Mouse (Mus musculus) T-helper 1 cell (primary cell): ENCODE results near the gene Pcnx.

Source experiments
- in situ Hi-C: fragments of 300-600 bp; cut with MboI, MseI; formaldehyde crosslinking; loops from one replicate; pipeline ENCODE4 v1.15.1; 2025; ENCODE audit warnings: high pct_unique_total_duplicates

Pcnx gene

DNA sequence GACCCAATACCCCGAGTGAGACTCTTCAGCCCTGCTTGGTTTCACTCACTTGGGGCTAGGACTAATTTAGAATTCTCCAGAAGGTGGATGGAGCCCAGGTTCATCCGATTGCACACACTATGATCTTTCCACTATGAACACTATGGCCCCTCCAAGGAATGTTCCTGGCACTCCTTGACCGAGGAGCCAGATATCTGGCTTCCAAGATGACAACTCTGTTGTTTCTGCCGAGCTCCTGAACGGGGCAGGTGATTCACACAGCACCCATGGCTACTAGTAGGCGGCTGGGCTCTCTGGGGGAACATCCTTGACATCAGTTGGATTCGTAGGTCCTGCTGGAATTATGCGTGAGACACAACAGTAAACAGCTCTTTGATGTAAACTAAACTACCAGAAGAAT is 4.8 kb upstream of the Pcnx start:
- in situ Hi-C loops = no loop called here

DNA sequence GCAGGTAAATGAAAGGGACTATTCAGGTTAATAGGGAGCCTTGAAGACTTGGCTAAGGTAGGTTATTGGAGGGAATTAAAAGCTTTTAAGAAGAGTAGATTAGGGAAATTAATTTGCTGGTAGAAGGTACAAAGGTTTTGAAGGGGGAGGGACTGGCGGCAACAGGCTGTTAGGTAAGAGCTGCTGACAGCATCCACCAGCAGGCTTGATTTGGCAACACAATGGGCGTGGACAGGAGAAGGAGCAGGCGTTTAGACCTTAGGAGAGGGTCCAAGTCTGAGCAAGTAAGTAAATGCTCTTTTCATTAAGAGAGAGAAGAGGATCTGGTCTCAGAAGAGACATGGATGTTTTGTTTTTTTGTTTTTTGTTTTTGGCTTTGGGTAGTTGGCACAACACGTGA is 3.1 kb upstream of the Pcnx start:
- in situ Hi-C loops = no loop called here

DNA sequence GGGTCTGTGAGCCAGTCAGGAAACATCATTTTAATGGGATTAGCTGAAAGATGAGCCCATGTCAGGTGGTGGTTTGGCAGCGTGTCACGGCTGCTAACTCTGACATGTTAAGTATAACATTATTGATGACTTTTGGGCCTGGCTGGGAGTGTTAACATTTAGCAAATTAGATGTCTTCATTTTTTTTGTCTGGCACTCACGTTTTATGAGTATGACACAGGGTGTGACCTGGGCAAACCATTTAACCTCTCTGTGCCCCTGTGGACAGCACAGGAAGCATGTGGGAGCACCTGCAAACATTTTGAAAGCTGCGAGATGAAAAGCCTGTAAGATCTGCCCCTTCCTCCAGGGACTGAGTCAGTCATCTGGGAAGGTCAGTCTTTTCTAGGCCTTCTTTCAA is 2.6 kb upstream of the Pcnx start:
- in situ Hi-C loops = no loop called here

DNA sequence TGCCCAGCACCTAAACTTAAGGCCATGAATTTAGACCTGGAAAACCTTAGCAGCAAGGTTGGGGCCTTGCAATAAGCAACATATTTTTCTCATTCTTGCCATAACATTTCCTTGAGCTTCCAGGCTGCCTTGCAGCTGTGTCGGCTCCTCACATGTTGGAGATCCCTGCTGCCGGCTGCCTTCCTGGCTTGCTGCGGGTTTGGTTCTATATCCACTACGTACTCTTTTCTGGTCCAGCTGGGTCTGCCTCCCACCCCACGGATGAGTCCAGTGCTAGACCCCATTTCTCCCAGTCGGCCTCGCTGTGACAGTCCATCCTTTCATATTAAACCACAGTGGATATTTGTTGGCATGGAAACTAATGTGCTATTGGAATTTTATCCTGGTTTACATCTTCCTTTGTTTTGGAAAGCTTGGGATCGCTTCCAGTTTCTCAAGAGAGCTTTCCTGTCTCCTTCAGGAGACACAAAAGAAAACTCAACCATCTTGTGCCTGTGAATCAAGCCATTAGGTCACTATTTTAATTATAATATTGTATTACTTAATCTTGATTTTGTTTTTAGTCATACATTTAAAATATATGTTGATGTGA is 1.7 kb upstream of the Pcnx start:
- in situ Hi-C loops = no loop called here

DNA sequence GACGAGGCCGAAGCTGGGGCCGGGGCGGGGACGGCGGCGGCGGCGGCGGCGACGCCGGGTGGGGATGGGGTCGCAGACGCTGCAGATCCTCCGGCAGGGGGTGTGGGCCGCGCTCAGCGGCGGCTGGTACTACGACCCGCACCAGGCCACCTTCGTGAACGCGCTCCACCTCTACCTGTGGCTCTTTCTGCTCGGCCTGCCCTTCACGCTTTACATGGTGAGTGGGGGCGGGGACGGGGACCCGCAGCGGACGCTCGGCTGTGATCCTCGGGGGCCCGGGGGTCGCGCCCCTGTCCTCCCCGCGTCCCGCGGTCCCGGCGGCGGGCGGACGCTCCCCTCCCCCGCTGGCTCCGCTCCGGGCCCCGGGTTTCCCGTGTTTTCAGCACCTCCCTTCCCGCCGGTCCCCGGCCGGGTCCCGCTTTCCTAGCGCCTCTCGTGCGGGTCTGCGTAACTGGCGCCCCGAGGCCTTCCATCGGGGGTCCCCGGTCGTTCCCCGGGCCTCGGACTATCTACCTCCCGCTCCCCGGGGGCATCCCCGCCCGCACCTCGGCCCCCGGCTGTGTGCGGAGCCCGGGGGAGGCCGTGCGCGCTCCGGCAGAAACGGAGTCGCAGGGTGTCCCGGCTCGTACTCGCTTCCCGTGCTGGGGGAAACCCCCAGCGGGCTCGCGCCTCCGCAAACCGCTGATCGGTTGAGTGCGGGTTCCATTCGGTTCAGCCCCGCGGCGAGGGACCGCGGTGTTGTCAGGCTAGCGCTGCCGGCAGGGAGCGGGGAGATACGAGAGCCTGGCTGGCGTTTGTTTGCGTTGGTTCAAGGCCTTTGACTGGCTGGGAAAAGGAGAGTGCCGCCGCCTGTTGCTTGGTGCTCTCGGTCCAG is 722 bp downstream of the Pcnx start:
- in situ Hi-C loops = no loop called here

DNA sequence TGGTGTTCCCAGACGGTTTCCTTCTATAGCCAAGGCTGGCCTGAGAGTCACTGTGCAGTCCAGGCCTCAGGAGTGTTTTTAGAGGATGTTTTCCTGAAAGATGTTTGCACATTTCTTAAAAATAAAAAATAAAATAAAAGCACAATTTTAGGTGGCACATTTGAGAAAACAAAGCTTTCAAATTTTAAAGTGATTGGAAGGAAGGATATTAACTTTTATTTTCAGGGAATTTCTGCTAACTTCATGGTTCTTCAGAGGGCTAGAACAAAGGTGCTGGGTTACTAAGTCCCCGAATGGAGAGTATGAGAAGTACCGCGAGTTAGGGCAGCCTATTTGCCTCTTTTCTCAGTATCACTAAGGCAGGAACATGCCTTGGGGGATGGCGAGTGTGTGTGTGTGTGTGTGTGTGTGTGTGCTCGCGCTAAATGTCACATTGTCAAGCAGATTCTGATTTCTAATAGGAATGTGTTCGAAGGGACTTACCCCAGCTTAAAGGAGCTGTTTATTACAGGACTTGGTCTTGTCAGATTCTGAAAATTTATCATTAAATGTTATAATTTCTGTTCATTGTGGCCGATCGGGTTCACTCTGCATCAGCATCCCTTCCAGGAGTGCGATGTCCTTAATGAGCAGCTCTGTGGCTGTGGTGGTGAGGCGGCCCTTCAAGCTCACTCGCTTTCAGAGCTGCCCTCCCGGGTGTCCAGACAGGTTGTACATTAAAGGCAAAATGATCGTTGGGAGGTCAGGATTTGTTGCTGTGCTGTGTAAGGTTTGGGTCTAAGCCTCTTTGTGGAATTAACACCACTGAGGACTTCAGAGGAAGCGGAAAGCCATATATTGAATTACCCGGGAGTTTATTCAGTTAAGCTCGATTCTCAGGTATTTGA is 1.6 kb downstream of the Pcnx start:
- in situ Hi-C loops = no loop called here

DNA sequence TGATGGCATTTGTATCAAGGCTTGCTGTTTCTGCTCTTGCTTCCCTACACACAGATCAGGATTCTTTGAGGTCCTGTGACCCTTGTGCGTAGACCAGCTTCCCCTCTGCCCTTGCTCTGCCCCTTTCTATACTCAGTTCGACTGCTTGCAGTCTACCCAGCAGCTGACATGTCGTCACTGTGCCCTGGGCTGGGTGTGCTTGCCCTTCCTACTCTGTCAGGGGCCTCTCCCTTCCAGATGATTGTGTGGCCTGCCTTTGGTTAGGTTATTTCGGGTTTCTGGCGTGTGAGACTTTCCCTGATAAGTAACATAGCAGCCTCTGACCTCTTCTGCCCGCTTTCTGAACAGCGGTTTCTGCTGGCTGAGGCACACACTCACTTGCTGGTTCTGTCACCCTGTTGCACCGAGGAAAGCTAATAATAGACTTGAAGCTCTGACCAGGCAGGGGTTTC is 2.6 kb downstream of the Pcnx start:
- in situ Hi-C loops = no loop called here

DNA sequence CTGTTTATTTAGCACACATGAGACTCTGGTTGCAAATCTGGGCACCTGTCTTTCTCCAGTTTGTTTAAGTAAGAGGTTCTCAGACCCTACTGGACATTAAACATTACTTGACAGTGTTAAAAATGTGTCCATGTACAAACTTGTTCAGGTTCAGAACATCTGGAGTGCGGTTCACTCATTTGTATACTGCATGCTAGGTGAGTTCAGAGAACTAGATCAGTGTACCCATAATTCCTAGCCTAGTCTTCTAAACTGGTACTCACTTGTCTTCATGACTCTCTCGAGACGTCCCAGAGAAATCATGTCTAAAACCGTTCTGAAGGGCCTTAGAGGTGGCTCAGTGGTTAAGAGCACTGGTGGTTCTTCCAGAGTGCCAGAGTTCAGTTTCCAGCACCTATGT is 4.1 kb downstream of the Pcnx start:
- in situ Hi-C loops = no loop called here

DNA sequence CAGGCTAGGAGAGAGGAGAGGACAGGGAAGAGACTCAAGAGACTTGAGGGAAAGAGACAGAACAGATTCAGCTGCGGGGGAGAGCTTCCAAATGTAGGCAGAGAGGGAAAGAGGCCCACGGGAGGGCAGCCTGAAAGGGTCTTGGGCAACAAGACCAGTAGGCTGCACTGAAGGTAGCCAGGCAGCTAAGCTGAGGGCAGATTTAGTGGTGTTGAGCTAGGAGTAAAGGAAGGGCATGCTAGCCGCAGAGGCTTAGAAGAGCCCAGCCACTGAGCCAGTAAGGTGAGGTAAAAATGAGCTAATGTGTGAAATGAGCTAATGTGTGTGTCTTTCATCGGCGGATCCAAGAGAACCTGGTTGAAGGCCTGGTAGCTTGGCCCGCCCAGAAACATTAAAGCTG is 5.4 kb downstream of the Pcnx start:
- in situ Hi-C loops = no loop called here

DNA sequence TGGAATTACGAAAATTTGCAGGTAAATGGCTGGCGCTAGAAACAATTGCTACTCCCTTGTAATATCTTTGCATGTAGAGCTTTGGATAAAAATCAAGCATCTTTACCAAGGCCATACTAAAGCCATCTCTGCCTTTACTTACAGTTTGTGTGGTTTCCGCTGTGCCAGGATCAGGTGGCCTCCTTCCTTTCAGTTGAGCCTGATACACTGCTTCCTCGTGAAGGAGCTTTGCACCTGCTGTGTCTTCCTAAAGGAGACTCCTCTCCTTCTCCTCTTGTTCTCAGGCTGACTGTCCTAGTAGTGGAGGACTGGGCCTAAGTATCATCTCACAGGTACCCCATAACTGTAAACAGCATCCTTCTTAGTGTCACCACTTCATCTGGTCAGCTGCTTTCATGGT is 7.5 kb downstream of the Pcnx start:
- in situ Hi-C loops = no loop called here

DNA sequence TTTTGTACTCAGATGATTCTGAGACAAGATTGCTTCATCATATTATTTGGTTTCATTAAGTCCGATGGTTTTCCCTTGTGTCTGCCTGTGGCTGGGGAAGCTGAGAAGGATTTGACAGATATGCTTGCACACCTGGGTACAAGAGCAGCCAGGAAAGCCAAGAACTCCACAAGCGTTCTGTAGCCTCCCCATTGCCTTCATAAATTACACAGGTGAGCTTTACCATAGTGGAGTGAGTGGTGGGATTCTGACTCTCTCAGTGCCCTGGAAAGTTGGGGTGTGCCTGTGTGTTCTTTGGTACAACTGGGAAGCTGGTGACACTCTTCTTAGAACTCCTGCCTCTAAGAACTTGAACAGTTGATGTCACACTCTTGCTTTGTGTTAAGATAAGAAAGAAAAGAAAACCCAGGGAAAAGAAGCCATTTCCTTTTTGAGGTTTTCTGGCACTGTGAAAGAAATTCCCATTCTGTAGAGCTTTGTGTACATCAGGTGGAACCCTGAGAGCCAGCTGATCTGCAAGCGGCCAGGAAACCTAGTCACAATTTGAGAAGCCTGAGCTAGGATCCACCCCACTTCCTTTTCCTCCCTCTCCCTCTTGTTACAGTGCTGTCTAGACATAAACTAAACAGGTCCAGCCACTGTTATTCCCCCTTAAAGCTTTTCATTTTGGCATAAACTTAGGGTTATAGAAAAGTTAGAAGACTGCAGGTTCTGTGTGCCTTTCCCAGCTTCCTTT is 9.6 kb downstream of the Pcnx start:
- in situ Hi-C loops = no loop called here

DNA sequence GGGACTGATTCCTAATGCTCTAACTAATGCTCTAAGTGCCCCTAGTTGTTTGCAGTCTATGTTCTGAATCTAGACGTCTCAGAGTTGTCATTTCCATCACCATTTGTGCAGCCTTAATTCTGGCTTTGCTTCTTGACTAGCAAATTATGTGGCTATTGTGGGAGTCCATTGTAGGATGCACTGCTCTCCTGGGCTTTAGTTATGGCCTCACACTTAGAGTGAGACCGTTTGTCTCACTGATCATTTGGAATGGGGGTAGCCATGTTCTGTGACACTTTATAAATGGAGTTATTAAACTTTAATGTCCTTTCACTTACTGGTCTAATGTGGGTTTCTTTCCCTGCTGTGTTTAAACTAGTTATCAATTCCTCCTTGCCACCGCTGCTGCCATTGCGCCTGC is 13.5 kb downstream of the Pcnx start:
- in situ Hi-C loops = no loop called here

DNA sequence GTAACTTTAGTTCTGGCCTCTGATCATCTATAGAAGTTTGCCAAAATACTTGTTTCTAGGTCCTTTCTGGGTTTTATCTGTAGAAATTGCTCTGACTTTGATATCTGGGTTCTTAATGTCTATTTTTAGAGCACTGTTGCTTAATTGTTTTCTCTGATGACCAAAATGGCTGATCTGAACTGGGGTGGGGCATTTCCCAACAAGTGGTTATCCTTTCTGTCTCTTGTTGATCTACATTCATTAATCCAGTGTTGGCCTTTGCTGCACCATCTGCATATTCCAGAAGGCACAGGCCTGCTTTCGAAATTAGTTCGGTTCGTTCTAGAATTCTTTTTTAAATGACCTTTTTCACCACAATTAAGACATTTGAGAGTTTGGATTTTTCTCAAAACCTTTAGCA is 20.3 kb downstream of the Pcnx start:
- in situ Hi-C loops = no loop called here

DNA sequence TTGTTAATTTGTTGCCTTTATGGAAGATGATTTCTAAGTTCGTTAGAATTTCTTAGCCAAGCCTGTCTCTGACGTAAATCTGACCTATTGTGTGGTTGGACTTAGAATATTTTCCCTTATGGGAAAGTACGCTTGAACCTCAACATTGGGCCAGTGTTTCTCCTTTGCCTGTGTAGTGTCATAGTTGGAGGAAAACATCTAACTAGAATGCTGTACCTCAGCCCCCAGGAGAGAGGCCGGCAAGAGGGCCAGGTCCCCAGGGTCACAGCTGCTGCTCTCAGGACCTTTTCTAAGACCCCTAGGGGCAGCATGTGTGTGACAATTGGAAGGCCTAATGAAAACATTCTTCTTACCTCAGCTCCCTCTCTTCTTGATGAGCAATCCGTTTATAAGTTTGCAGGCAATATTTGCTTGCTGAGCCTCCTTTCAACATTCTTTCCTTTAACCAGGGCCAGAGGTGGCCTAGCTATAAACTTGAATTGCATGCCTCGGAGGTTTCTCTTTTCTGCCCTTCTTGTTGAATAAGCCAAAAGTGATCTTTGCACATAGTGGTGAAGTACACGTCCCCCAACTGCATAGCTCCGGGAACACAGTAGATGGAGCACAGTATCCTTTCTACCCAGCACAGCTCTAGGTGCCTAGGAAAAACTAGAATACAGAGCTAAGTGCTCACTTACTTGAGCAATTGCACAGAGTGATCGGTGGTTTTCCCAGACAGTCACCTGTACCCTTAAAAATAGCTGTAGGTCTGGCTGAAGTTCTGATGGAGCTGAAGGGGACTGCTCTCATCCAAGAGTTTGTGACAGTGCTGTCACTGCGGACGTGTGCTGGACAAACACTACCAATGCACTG is 23.7 kb downstream of the Pcnx start:
- in situ Hi-C loops = no loop called here

DNA sequence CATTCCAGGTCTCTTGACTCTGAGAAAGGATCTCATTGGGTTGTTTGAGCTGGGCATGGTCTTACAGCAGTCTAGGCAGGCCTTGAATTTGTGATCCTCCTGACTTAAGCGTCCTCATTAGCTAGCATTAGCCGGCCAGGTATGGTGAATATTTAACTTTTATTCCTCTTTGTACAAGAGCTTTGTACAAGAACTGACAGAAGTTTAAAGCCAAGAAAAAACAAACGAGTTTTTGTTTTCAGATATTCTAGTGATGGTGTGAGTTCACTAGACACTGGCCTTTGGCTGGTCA is 24.2 kb downstream of the Pcnx start:
- in situ Hi-C loops = no loop called here

DNA sequence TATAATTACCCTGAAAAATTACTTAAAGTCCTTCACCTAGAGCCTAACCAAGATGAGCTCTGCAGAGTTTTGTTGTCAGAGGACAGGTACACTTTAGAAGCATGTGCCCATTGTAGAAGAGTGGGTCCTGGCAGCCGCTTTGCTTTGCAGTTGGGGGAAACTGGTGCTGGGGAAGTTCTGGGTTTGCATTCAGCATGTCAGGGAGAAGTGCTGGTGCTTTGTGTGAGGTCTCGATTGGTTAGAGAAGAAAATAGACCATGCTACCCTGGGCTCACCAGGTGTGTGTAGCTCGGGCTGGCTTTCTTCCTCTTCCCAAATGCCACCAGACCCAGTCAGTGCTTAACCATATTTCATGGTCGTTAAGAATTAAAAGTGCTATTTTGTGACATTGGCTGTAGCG is 25.2 kb downstream of the Pcnx start:
- in situ Hi-C loops = no loop called here

DNA sequence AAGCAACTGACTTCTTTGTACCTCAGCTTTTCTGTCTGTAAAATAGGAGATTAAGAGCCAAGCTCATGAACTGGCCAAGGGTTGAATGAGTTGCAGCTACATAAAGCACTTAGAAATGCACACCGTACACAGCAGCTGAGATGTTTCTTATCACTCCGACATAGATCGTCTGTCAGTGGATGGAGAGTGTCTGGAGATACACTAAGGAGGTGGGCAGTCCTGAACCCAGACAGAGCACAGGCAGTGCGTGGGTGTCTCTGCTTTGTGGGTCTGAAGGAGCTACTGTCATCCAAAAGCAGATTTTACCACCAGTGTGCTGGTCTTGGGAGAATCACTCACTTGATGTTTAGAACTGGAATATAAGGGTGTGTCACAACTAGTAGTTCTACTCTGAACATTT is 26.2 kb downstream of the Pcnx start:
- in situ Hi-C loops = no loop called here

DNA sequence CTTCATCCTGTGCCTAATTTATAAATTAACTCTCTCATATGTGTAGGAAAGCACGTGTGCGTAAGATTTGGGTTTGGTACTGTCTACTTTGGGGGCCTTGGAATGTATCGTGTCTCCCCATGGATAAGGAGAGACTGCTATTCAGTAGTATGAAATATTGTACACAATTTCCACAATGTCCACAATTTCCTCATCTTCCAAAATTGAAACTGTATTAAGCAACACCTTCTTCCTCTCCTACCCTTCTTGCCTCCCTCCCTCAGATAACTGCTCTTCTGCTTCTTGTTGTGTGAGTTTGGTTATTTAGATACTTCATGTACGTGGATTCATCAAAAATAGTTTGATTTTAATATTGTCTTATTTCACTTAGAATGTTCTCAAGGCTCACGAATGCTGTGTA is 29.1 kb downstream of the Pcnx start:
- in situ Hi-C loops = no loop called here

DNA sequence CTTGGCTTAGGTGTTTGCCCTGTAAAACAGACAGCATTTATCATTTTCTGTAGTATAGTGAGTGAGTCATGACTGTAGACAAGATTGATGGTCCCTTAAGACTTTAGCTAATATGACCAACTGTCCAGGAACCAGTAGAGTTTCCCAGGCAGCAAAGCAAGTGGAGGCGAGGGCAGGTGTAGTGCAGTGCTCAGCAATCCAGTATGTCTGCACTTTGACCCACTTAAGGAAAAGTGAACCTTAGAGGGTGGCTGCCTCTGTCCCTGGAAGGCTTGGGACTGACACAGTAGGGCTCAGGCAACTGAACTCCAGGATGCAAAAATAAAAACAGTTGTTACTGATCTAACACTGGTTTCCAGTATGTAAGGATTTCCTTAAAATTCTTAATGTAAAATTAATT is 32.1 kb downstream of the Pcnx start:
- in situ Hi-C loops = no loop called here

DNA sequence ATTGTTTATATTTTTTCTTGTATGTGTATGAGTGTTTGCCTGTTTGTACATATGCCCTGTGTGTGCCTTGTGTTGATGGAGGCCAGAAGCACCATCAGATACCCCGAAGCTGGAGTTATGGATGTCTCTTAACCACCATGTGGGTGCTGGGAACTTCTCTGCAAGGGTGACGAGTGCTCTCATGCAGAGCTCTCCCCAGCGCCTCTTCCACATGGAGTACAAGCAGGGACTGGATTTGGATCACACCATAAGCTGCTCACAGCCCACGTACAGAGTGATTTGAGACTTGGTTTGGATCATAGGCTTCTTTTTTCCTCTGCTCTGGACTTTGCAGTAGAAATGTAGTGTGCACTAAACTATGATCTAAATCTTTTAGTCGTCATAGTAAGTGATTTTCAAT is 34.5 kb downstream of the Pcnx start:
- in situ Hi-C loops = no loop called here

DNA sequence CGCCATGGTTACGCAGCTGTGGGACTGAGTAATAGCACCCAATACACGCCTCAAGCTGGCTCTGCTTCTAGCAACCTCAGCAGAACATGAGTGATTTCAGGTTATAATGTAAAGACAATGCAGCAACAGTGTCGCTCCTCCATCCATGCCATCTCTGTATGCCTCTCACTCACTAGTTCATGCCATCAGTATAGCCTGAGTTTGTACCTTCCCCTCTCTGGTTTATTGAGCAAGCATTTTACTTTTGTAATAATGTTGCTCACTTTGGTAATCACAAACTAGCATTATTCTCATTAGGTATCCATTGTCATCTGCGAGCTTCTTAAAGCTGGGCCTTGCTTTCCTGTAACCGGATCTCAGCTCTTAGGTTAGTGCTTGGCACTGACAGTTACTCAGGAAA is 36.2 kb downstream of the Pcnx start:
- in situ Hi-C loops = no loop called here
